Mouse (Mus musculus) spleen, postnatal 10 days (tissue): ENCODE data around the gene Fcho2.
"Not testable (repeated sequence)": the region's sequence is repeated elsewhere in the genome, so short reads cannot be mapped to it uniquely, and the experiment has no call there.

Source experiments
- DNase-seq, 2 experiments: peaks; one replicate each; pipeline ENCODE4 v3.0.0; 2021 to 2022; ENCODE audit warnings: low spot score in 2 of 2

The Fcho2 gene

DNA sequence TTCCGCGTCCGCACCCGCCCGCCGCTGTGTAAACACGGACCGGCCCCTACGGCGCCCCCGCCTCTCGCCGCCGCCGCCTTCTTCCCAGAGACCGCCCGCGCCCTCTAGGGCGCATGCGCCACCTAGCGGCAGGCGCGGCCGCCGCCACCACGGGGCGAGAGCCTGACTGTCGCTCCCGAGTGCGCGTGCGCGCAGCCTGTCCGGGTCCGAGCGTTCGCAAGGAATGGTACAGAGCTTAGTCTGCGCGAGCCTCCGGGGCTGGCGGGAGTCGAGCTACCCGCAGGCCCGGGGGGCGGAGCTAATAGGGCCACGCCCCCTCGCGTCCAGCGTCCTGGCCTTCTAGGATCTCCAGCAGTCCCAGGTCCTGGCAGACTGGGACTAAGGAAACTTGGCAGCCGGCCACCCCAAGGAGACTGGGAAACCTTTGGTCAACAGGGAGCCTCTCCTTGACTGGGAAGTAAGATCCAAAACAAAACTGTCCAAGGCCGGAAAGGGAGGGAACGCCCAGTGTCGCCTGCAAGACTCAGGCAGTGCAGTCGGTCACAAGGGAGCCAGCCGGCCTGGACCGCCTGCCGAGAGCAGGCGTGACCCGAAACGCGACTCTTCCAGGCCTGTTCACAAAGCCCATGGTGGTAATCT is at the start of gene Fcho2:
Gene Fcho2 (minus strand): TSS at position 303 of the 639 bp plus-strand sequence.
- DNase-seq: peak; percentile 97 to 98

- DNase-seq: no peak
Measured at GRCm38 (mm10) chr13:98855291-98855690, 40.0 kb upstream of the Fcho2 start.

DNA sequence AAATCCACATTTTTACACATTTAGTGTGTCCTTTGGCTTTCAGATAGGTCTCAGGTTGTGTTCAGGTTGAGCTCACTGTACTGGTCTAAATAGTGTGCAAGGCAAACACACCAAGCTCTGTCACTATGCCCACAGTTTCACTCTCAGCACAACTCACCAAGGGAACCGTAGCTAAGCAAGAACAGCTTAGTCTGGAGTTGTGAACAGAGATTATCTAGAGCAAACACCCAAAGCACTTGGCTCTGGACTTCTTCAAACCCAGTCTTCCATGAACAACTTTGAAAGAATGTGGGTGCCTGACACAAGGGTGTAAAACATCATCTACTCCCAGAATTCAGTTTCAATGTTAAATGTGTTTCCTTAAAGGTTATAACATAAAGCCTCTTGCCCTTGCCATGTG is 30.5 kb upstream of the Fcho2 start:
- DNase-seq: no peak

- DNase-seq: no peak
Measured at GRCm38 (mm10) chr13:98836423-98837088, 21.3 kb upstream of the Fcho2 start.

DNA sequence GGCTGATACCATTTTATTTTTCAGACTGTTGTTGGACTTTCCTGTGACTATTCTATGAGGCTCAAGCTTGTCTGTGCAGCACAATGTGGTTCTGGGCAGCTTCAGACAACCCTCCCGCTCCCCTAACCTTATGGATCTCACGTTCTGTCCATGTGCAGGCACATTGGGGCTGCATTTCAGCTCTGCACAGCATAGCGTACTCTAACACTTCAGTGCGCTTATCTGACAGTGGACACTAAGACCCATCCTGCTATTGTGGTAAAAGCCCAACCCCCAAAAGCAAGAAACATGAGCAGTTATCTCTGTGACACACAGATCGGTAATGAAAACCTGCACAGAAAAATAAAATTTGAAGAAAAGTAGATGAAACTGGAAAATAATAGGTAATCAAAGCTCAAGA is 20.5 kb upstream of the Fcho2 start:
- DNase-seq: no peak

DNA sequence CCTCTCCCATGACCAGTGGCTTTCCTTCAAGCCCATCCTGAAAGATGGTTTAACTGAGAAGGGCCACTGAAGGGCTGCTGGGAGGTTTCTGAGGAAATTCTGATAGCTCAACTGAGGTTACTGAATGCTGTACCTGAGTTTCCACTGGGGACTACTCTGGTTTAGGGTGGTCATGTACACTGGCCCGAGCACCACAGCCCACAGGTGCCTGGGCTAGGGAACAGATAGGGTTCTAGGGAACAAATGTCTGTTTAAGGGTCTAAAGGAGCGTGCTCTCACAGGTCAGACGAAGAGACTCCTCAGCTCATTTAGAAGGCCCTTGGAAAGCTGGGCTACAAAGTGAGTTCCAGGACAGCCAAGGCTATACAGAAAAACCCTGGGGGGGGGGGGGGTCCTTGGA is 19.5 kb upstream of the Fcho2 start:
- no peak for DNase-seq

DNA sequence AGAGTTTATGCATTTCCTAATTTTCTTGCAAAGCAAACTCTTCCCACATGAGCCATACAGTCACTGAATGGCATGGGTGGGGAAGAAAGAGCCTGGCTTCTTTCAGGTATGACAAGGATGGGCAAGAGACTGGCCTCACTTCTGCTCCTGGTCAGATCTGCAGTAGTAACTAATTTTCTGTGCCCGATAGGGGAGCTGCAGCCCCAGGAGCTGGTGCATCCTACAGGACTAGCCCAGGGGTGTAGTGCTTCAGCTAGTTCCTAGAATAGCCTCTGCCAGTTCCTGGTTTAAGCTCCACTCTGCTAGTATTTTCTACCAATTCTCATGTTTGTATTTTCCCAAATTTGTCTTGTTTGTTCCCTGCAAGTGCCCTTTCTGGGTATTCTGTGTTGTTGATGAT is 18.9 kb upstream of the Fcho2 start:
- no peak for DNase-seq

- DNase-seq: no peak
Measured at GRCm38 (mm10) chr13:98832451-98833450, 17.5 kb upstream of the Fcho2 start.

GRCm38 (mm10) chr13:98829026-98829425 is 13.8 kb upstream of the Fcho2 start:
- DNase-seq: not testable (repeated sequence)

GRCm38 (mm10) chr13:98825574-98825973 is 10.3 kb upstream of the Fcho2 start:
- no peak for DNase-seq

DNA sequence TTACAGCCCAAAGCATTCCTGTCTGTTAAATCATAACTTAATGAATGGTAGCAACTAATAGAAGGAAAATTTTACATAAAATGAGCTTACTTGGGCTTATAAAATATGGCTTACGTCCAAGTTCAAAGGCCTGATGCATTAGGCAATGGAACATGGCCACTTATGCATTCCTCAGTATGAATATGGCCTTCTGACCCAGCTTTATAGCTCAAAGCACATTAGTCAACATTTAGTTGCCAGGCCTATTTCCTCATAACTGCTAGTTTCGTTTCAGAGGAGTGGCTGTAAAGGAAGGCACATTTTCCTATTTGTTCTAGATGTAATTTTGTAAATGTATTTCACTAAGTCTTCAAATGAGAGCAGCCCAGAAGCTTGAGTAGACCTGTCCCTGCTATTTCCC is 3.8 kb upstream of the Fcho2 start:
- no peak for DNase-seq

DNA sequence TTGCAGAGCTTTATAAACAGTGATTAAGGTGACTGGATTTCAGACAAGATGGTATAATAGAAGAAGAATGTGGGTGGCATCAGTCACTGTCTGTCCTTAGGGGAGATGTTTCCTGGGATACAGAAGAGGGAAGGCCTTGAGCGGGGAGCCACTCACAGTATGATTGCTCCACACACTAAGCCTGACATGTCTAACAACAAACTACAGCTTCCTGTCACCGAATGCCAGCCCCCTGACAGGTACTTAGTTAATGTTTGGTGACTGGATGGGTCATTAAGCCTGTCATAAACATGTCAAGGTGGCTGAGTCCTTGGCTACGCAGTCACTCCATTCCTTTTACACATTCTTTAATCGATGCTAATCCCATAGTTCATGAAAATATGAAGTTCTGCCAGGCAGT is 3.0 kb upstream of the Fcho2 start:
- no peak for DNase-seq

DNA sequence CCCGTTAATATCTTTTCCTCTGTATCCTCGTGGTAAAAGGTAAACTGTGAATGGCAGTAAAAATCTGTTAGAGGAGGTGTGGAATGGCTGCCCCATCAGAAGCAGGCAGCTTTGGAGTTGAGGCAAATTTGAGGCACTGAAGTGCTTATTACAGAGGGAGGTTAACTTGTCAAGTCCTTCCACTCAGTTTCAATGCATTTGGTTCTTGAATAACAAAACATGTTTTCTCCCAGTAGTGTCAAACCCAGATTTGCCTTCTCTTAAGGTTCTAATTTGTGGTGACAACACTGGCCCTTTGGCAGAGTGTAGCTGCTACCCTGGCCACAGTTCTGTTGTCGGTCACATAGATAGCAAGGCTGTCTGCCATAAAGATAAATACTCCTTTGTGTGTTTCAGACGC is 2.5 kb upstream of the Fcho2 start:
- no peak for DNase-seq

GRCm38 (mm10) chr13:98816981-98817660 is 1.9 kb upstream of the Fcho2 start:
- not testable (repeated sequence) for DNase-seq

DNA sequence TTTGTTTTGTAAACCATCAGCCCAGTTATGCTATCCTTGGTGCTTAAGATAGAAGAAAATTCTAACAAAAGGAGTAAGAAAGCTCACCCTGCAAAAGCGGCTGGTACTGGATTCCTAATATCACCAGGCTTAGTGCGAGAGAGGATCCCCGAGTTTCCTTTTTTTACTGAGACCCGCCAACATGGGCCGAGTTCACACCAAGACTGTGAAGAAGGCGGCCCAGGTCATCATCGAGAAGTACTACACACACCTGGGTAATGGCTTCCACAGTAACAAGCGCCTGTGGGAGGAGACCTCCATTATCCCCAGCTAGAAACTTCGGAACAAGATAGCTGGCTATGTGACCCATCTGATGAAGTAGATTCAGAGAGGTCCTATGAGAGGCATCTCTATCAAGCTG is 1.3 kb upstream of the Fcho2 start:
- DNase-seq: no peak

DNA sequence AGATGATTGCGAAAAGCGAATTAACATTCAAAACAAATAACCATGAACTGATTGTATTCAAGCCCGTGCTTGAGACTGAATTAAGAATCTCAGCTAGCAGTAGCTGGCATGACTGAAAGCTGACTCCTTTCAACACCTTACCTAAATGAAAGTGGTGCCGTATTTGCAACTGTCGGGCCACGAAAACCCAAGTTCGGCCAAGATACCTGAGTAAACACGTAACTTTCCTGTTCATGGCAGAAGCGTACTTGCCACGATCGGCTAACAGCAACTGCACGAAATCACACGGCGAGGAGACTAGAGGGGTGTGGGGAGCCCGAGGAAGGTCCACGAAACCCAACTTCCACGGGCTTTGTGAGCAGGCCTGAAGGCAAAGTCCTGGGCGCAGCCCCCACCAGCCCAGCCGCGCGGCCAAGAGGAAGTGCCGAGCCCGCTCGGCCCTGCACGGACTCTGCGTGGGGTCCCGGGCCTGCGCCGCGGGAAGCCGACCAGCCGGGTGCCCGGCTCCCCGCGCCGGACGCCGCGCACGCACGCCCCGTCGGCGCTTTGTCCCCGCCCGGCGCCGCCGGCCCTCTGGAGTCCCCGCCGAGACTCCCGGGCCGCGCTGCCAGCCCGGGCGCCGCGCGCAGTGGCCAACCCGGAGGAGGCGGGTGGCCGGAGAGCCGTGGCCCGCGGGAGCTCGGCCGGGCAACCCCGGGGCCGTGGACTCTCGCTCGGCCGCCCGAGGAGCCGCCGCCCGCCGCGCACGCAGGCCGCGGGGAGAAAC is 791 bp downstream of the Fcho2 start:
- peak; percentile 69 to 79 for DNase-seq

DNA sequence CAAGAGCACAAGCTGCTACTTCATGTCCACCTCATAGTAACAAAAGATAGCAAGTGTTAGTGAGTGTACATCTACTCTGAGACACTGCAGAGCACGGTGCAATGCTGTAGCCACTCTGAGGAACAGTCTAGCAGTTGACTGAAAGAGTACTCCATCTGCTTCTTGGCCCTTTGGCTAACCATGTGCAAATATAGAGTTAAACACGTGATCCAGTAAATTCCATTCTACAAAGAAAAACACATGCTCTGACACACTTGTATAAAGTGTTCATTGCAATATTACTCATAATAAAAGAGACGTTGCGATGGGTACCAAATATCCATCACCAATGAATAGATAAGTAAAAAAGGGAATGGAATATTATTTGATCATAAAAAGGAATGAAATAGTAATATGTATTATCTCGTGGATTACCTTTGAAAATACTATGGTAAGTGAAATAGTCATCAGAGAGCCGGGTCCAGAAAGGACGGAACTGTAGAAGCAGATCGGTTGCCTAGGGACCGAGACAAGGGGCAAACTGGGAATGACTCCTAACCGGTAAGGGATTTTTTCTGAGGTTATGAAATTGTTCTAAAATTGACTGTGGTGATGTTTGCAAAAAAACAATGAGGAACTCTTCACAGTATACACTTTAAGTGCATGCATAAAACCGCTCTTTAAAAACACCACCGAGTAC is 1.5 kb downstream of the Fcho2 start:
- DNase-seq: no peak

DNA sequence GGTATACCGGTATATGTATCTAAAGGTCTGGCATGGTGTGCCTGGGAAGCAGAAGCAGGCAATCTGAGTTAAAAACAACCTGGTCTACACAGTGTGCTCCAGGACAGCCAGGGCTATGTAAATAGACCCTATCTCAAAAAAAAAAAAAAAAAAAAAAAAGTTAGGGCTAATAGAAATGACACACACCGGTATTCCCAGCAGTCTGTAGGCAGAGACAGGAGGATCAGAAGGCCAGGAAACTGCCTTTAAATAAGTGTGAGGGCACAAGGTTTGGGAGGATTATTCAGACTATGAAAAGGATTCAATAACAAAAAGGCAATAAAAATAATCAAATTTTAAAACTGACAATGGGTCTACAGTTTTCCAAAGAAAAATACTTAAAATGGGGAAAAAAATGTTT is 2.1 kb downstream of the Fcho2 start:
- no peak for DNase-seq

DNA sequence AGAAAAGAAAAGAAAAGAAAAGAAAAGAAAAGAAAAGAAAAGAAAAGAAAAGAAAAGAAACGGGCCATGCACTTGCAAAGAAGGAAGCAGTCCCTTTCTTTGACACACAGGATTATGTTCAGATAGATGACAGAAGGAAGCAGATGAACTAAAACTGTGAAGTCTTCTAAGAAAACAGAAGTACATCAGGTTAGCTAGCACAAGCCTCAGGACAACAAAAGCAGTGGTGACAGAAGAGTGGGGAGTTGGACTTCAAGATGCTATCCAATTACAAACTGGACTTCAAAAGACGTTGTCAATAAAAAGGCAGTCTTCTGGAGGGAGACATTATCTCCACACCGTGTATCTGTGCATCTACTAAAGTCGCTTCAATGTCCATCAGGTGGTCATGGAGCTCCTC is 3.0 kb downstream of the Fcho2 start:
- DNase-seq: no peak

- DNase-seq: peak; percentile 26 to 51
Measured at GRCm38 (mm10) chr13:98810143-98810542, 5.1 kb downstream of the Fcho2 start.

- DNase-seq: no peak
Measured at GRCm38 (mm10) chr13:98809087-98809486, 6.2 kb downstream of the Fcho2 start.
